Mouse (Mus musculus) myocyte (in vitro differentiated cells): ENCODE measurements around the gene H60c. TPM values are rescaled to one million over a fixed set of nuclear protein-coding genes. Genes with fewer than 3 reads are reported as not detected.

Source experiments
- H3K27me3 ChIP-seq: one replicate; pipeline ENCODE4 v1.6.1; 2011; ENCODE audit not compliant: control insufficient read depth, insufficient read depth, insufficient read length
- H3K36me3 ChIP-seq: one replicate; pipeline ENCODE4 v1.6.1; 2011; ENCODE audit not compliant: control insufficient read depth, insufficient read depth
- H3K4me2 ChIP-seq: one replicate; pipeline ENCODE4 v1.6.1; 2011; ENCODE audit warnings: low read depth, control low read depth
- H3K4me3 ChIP-seq: one replicate; pipeline ENCODE4 v1.5.1; 2011; ENCODE audit warnings: mild to moderate bottlenecking, control low read depth, moderate library complexity
- H3K79me2 ChIP-seq: one replicate; pipeline ENCODE4 v1.6.1; 2011; ENCODE audit not compliant: control insufficient read depth, insufficient read depth
- H3ac ChIP-seq: one replicate; pipeline ENCODE4 v1.6.1; 2011; ENCODE audit not compliant: control insufficient read depth, insufficient read length
- CEBPB ChIP-seq: IDR thresholded peaks from 2 replicates; pipeline ENCODE4 v1.6.1; 2011; ENCODE audit warnings: mild to moderate bottlenecking, moderate library complexity; ENCODE audit not compliant: poor library complexity, insufficient read depth, severe bottlenecking
- E2F4 ChIP-seq: IDR thresholded peaks from one replicate; pipeline ENCODE4 v1.6.1; 2011; ENCODE audit warnings: mild to moderate bottlenecking, control low read depth, moderate library complexity; ENCODE audit not compliant: insufficient read depth
- MAX ChIP-seq: IDR thresholded peaks from one replicate; pipeline ENCODE4 v1.6.1; 2011; ENCODE audit warnings: low read depth, mild to moderate bottlenecking, control low read depth
- MYOD1 ChIP-seq, 3 experiments: IDR thresholded peaks; one replicate each; pipeline ENCODE4 v1.6.1; 2011; ENCODE audit warnings: control low read depth in 2 of 3, low read depth in 2 of 3, mild to moderate bottlenecking in 2 of 3, moderate library complexity in 1 of 3; ENCODE audit not compliant: insufficient read length in 2 of 3, control insufficient read depth in 1 of 3
- MYOG ChIP-seq, 3 experiments: IDR thresholded peaks; one replicate each; pipeline ENCODE4 v1.6.1; 2011; ENCODE audit warnings: control low read depth in 2 of 3, low read depth in 2 of 3, mild to moderate bottlenecking in 2 of 3; ENCODE audit not compliant: insufficient read length in 2 of 3, control insufficient read depth in 1 of 3, insufficient read depth in 1 of 3
- POLR2A ChIP-seq: IDR thresholded peaks from one replicate; pipeline ENCODE4 v1.6.1; 2011; ENCODE audit warnings: low read depth, mild to moderate bottlenecking, control low read depth, moderate library complexity; ENCODE audit not compliant: insufficient read length
- POLR2AphosphoS2 ChIP-seq: IDR thresholded peaks from one replicate; pipeline ENCODE4 v1.6.1; 2011; ENCODE audit warnings: low read depth, control low read depth; ENCODE audit not compliant: insufficient read length
- REST ChIP-seq: IDR thresholded peaks from one replicate; pipeline ENCODE4 v1.6.1; 2011; ENCODE audit warnings: mild to moderate bottlenecking, control low read depth, moderate library complexity; ENCODE audit not compliant: insufficient read depth, insufficient read length
- SRF ChIP-seq: IDR thresholded peaks from one replicate; pipeline ENCODE4 v1.6.1; 2011; ENCODE audit warnings: low read depth; ENCODE audit not compliant: control insufficient read depth, insufficient read length
- TCF12 ChIP-seq: IDR thresholded peaks from one replicate; pipeline ENCODE4 v1.6.1; 2011; ENCODE audit warnings: mild to moderate bottlenecking, control low read depth; ENCODE audit not compliant: poor library complexity, insufficient read depth, severe bottlenecking
- TCF3 ChIP-seq: IDR thresholded peaks from one replicate; pipeline ENCODE4 v1.6.1; 2011; ENCODE audit warnings: low read depth, control low read depth; ENCODE audit not compliant: insufficient read length
- USF1 ChIP-seq: IDR thresholded peaks from one replicate; pipeline ENCODE4 v1.6.1; 2011; ENCODE audit warnings: low read depth, mild to moderate bottlenecking, control low read depth, moderate library complexity
- polyA plus RNA-seq: library from polyadenylated mRNA; unstranded; fragments of >200 nt; fragmentation: generic; extraction: Trizol; gene quantifications from one replicate; pipeline ENCODE4 v1.2.1, GENCODE M21; 2012; ENCODE audit warnings: missing spikeins

Gene H60c
- not detected for polyA plus RNA-seq

- no peak within 1 kb of the TSS for H3ac ChIP-seq
- no peaks in the 10 kb centered on the region for H3K27me3 ChIP-seq
- no peak within 1 kb of the TSS for H3K4me3 ChIP-seq
- no peak for TF ChIP-seq MAX
- no peak for TF ChIP-seq E2F4
- no peak for TF ChIP-seq CEBPB
- no peak for TF ChIP-seq SRF
- TF ChIP-seq MYOD1 (IDR thresholded peaks at IDR 0.05; ENCODE audit: control insufficient read depth in 1 of 3, insufficient read length in 2 of 3, low read depth in 2 of 3): no peak
- no peak for TF ChIP-seq USF1
- no peak for TF ChIP-seq POLR2AphosphoS2
- TF ChIP-seq POLR2A: no peak
- TF ChIP-seq TCF3: no peak
- no peak for TF ChIP-seq MYOG (IDR thresholded peaks at IDR 0.05; ENCODE audit: control insufficient read depth in 1 of 3, insufficient read depth in 1 of 3, insufficient read length in 2 of 3, low read depth in 2 of 3)
- no peak for TF ChIP-seq TCF12
- TF ChIP-seq REST: no peak
- H3K79me2 ChIP-seq: no peaks in the 10 kb centered on the region
- no peak within 1 kb of the TSS for H3K4me2 ChIP-seq
- no peaks in the 10 kb centered on the region for H3K36me3 ChIP-seq
Observed at GRCm38 (mm10) chr10:3267671-3268070, at the start of gene H60c. Gene H60c, minus strand, starts transcription at chr10:3267771.

- no peak for TF ChIP-seq TCF3
- no peak for TF ChIP-seq POLR2A
- TF ChIP-seq TCF12: no peak
- no peak for TF ChIP-seq SRF
- no peak for TF ChIP-seq MYOG (IDR thresholded peaks at IDR 0.05; ENCODE audit: control insufficient read depth in 1 of 3, insufficient read depth in 1 of 3, insufficient read length in 2 of 3, low read depth in 2 of 3)
- TF ChIP-seq MAX: no peak
- no peak for TF ChIP-seq E2F4
- no peak for TF ChIP-seq REST
- TF ChIP-seq MYOD1 (IDR thresholded peaks at IDR 0.05; ENCODE audit: control insufficient read depth in 1 of 3, insufficient read length in 2 of 3, low read depth in 2 of 3): no peak
- TF ChIP-seq CEBPB: no peak
- TF ChIP-seq POLR2AphosphoS2: no peak
- TF ChIP-seq USF1: no peak
- H3K4me3 ChIP-seq: no peak overlapping the region
- no peaks in the 10 kb centered on the region for H3K27me3 ChIP-seq
- H3K4me2 ChIP-seq: no peak overlapping the region
- H3K36me3 ChIP-seq: no peaks in the 10 kb centered on the region
- H3K79me2 ChIP-seq: no peaks in the 10 kb centered on the region
- no peak overlapping the region for H3ac ChIP-seq
Observed at GRCm38 (mm10) chr10:3308821-3309206, 41.2 kb upstream of the H60c start.

GRCm38 (mm10) chr10:3308180-3308820, 40.7 kb upstream of the H60c start:
- H3K4me3 ChIP-seq: no peak overlapping the region

DNA sequence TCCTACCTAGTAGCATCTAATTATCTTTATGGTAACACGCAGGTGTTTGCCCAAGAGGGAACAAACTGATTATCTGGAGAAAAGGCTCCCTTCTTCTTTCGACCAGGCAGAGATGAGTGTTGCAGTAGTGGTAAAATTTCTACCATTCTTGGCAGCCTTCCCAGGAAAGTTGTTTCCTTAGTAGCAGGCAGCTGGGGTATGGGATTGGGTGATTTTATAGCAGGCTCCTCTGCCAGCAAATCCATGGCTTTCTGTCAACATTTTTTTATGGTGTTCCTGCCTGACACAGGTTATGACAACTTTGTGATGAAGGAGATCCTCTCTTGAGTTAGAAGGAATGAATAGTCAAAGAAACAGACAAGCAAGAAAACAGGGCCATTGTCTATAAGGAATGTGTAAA, 40.2 kb upstream of the H60c start:
- H3K79me2 ChIP-seq: no peaks in the 10 kb centered on the region
- no peak for TF ChIP-seq CEBPB
- no peak overlapping the region for H3ac ChIP-seq

More at GRCm38 (mm10) chr10:3308180-3308820, 40.7 kb upstream of the H60c start:
- Histone ChIP-seq H3K27me3 (no peaks in the 10 kb centered on the region), H3K4me2 (no peak overlapping the region), H3K79me2 (no peaks in the 10 kb centered on the region), H3ac (no peak overlapping the region), H3K36me3 (no peaks in the 10 kb centered on the region)
- TF ChIP-seq POLR2AphosphoS2 (no peak), USF1 (no peak), REST (no peak), TCF3 (no peak), MAX (no peak), POLR2A (no peak), E2F4 (no peak)

DNA sequence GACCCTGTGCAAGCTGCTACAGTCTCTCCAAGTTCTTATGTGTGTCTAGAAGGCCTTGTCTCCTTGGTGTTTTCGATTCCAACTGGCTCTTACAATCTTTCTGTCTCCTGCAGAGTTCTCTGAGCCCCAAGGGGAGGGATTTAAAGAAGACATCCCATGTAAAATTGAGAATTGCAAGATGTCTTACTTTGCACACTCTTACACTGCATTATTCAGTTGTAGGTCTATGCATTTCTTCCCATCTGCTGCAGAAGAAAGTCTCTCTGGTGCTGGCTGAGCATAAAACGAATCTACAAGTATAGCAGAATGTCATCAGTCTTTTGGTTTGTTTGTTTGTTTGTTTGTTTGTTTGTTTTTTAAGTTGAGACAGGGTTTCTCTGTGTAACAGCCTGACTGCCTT, 26.4 kb upstream of the H60c start:
- H3K36me3 ChIP-seq: no peaks in the 10 kb centered on the region
- H3K79me2 ChIP-seq: no peaks in the 10 kb centered on the region
- H3K4me2 ChIP-seq: no peak overlapping the region
- H3ac ChIP-seq: no peak overlapping the region
- TF ChIP-seq TCF3 (no peak), POLR2A (no peak), TCF12 (no peak), MAX (no peak), MYOG (IDR thresholded peaks at IDR 0.05; ENCODE audit: control insufficient read depth in 1 of 3, insufficient read depth in 1 of 3, insufficient read length in 2 of 3, low read depth in 2 of 3) (no peak), POLR2AphosphoS2 (no peak), SRF (no peak), MYOD1 (IDR thresholded peaks at IDR 0.05; ENCODE audit: control insufficient read depth in 1 of 3, insufficient read length in 2 of 3, low read depth in 2 of 3) (no peak), USF1 (no peak), CEBPB (no peak), E2F4 (no peak), REST (no peak)
- no peak overlapping the region for H3K4me3 ChIP-seq
- no peaks in the 10 kb centered on the region for H3K27me3 ChIP-seq

More for the DNA sequence above, 40.2 kb upstream of the H60c start:
- H3K4me2 ChIP-seq: no peak overlapping the region
- H3K36me3 ChIP-seq: no peaks in the 10 kb centered on the region
- H3K4me3 ChIP-seq: no peak overlapping the region
- no peaks in the 10 kb centered on the region for H3K27me3 ChIP-seq
